ENCODE assay signal across 26 mouse cellular contexts in genomic region chr11:81765288-81765687, GRCm38 (mm10).
A peak's percentile ranks its signal among the peaks of the same experiment; 100 is the strongest.
DNase-seq lines count a peak whose midpoint lies in the region; ATAC-seq lines count a peak whose summit lies in the region.
"Had no signal": no experiment of that assay in that cellular context is flagged by ENCODE, and none has a peak within 500 bp of the region (broad histone marks: within the 10 kb centered on the region; RNA-seq: fewer than 3 reads in every experiment).

No protein-coding gene starts in this region.

- H3K27ac ChIP-seq in embryonic facial prominence, embryonic 11.5 days (replicated peaks; ENCODE audit: low read depth, low read length), result no peak overlapping the region
- no peak overlapping the region for H3K27ac ChIP-seq in embryonic facial prominence, embryonic 10.5 days (replicated peaks)
- peak overlapping the region; percentile 40; the same call in 1 of the 2 replicates for H3K27ac ChIP-seq in limb, embryonic 15.5 days
- no peak overlapping the region for H3K27ac ChIP-seq in liver, embryonic 11.5 days (ENCODE audit: low read depth, low read length)
- H3K27ac ChIP-seq: heart, embryonic 15.5 days; kidney, embryonic 15.5 days; layer of hippocampus, adult 2 months; left cerebral cortex, adult 2 months; liver, embryonic 12.5 days; neural tube, embryonic 12.5 days had no signal

- no peak for ATAC-seq in embryonic facial prominence, embryonic 11.5 days (replicated peaks; ENCODE audit: insufficient number of reproducible peaks, low FRiP score, low TSS enrichment, low read depth)
- ATAC-seq in limb, embryonic 15.5 days (ENCODE audit: insufficient number of reproducible peaks, low FRiP score, low TSS enrichment, low read depth), result no peak
- ATAC-seq in liver, embryonic 11.5 days (replicated peaks; ENCODE audit: low FRiP score), result no peak
- ATAC-seq: forebrain, embryonic 16.5 days; hindbrain, embryonic 16.5 days; liver, embryonic 12.5 days; liver, postnatal 0 days had no signal

- no peaks in the 10 kb centered on the region for H3K27me3 ChIP-seq in embryonic facial prominence, embryonic 11.5 days (ENCODE audit: control insufficient read depth, insufficient read depth, low read length)
- H3K27me3 ChIP-seq in embryonic facial prominence, embryonic 10.5 days (replicated peaks; ENCODE audit: low read depth, poor library complexity, severe bottlenecking), result no peaks in the 10 kb centered on the region
- H3K27me3 ChIP-seq in limb, embryonic 15.5 days, result peaks cover 11% of the 10 kb centered on the region
- H3K27me3 ChIP-seq in liver, embryonic 11.5 days (replicated peaks; ENCODE audit: control insufficient read depth, insufficient read depth, low read length), result no peaks in the 10 kb centered on the region
- H3K27me3 ChIP-seq: heart, embryonic 15.5 days; kidney, embryonic 15.5 days; liver, embryonic 12.5 days had no signal

- no peak overlapping the region for H3K4me2 ChIP-seq in embryonic facial prominence, embryonic 11.5 days (ENCODE audit: low read depth, low read length)
- H3K4me2 ChIP-seq in limb, embryonic 15.5 days, result no peak overlapping the region
- H3K4me2 ChIP-seq in liver, embryonic 11.5 days, result no peak overlapping the region
- H3K4me2 ChIP-seq: heart, embryonic 15.5 days; kidney, embryonic 15.5 days; liver, embryonic 12.5 days; midbrain, embryonic 11.5 days; neural tube, embryonic 12.5 days had no signal

- no peaks in the 10 kb centered on the region for H3K4me1 ChIP-seq in embryonic facial prominence, embryonic 11.5 days (ENCODE audit: control insufficient read depth, insufficient read depth, low read length)
- H3K4me1 ChIP-seq in embryonic facial prominence, embryonic 10.5 days, result peaks cover 8% of the 10 kb centered on the region; the same call in 1 of the 2 replicates
- peaks cover 10% of the 10 kb centered on the region for H3K4me1 ChIP-seq in limb, embryonic 15.5 days
- H3K4me1 ChIP-seq in liver, embryonic 11.5 days (replicated peaks; ENCODE audit: control insufficient read depth, insufficient read depth, low read length), result no peaks in the 10 kb centered on the region
- H3K4me1 ChIP-seq: heart, embryonic 15.5 days; kidney, embryonic 15.5 days; liver, embryonic 12.5 days; neural tube, embryonic 12.5 days had no signal

- H3K36me3 ChIP-seq in embryonic facial prominence, embryonic 11.5 days (replicated peaks; ENCODE audit: control insufficient read depth, insufficient read depth, low read depth, low read length), result no peaks in the 10 kb centered on the region
- no peaks in the 10 kb centered on the region for H3K36me3 ChIP-seq in embryonic facial prominence, embryonic 10.5 days (replicated peaks)
- H3K36me3 ChIP-seq in limb, embryonic 15.5 days, result no peaks in the 10 kb centered on the region
- no peaks in the 10 kb centered on the region for H3K36me3 ChIP-seq in liver, embryonic 11.5 days (ENCODE audit: control insufficient read depth, insufficient read depth, low read length)
- H3K36me3 ChIP-seq: heart, embryonic 15.5 days; kidney, embryonic 15.5 days; liver, embryonic 12.5 days; neural tube, embryonic 12.5 days had no signal

- no peak overlapping the region for H3K4me3 ChIP-seq in embryonic facial prominence, embryonic 11.5 days (ENCODE audit: low read depth, low read length)
- H3K4me3 ChIP-seq in embryonic facial prominence, embryonic 10.5 days, result no peak overlapping the region
- H3K4me3 ChIP-seq in limb, embryonic 15.5 days, result no peak overlapping the region
- H3K4me3 ChIP-seq in liver, embryonic 11.5 days (ENCODE audit: low read depth, low read length), result no peak overlapping the region
- H3K4me3 ChIP-seq: erythroblast, embryonic 14.5 days; heart, embryonic 15.5 days; kidney, embryonic 15.5 days; layer of hippocampus, adult 2 months; left cerebral cortex, adult 2 months; liver, embryonic 12.5 days; myocyte; neural tube, embryonic 12.5 days had no signal

- 59% methylated on average over 5 of the region's 5 CpGs for WGBS in embryonic facial prominence, embryonic 11.5 days
- 62% methylated on average over 5 of the region's 5 CpGs for WGBS in embryonic facial prominence, embryonic 10.5 days
- 21% methylated on average over 5 of the region's 5 CpGs for WGBS in limb, embryonic 15.5 days
- 72% methylated on average over 5 of the region's 5 CpGs for WGBS in liver, embryonic 11.5 days

- H3K9ac ChIP-seq in embryonic facial prominence, embryonic 11.5 days (replicated peaks; ENCODE audit: low read length), result no peak overlapping the region
- no peak overlapping the region for H3K9ac ChIP-seq in limb, embryonic 15.5 days
- H3K9ac ChIP-seq in liver, embryonic 11.5 days (ENCODE audit: low read depth, low read length), result no peak overlapping the region
- H3K9ac ChIP-seq: heart, embryonic 15.5 days; kidney, embryonic 15.5 days; liver, embryonic 12.5 days; liver, postnatal 0 days; neural tube, embryonic 12.5 days had no signal

- DNase-seq in embryonic facial prominence, embryonic 11.5 days (ENCODE audit: low spot score), result peak; percentile 9
- DNase-seq in embryonic facial prominence, embryonic 10.5 days (ENCODE audit: low spot score), result no peak
- peak; percentile 22 for DNase-seq in NIH3T3 (ENCODE audit: low read depth)
- peak; percentile 6 for DNase-seq in forelimb bud, embryonic 11.5 days (ENCODE audit: low read depth, low spot score)
- no peak for DNase-seq in thymus, adult 18-20 months
- DNase-seq in liver, embryonic 11.5 days (ENCODE audit: low spot score), result no peak
- DNase-seq: adrenal gland, postnatal 10 days; cerebellum, adult 11 months; cerebellum, adult 9-11 months; kidney, adult 18-20 months; kidney, postnatal 36 days; liver, postnatal 0 days; lung, postnatal 36 days; right cerebral cortex, postnatal 4 days had no signal

- no peaks in the 10 kb centered on the region for H3K9me3 ChIP-seq in embryonic facial prominence, embryonic 11.5 days (replicated peaks; ENCODE audit: control insufficient read depth, low read length)
- no peaks in the 10 kb centered on the region for H3K9me3 ChIP-seq in embryonic facial prominence, embryonic 10.5 days
- H3K9me3 ChIP-seq in limb, embryonic 15.5 days, result no peaks in the 10 kb centered on the region
- no peaks in the 10 kb centered on the region for H3K9me3 ChIP-seq in liver, embryonic 11.5 days (ENCODE audit: control insufficient read depth, low read length)
- H3K9me3 ChIP-seq: heart, embryonic 15.5 days; kidney, embryonic 15.5 days; liver, embryonic 12.5 days; neural tube, embryonic 12.5 days had no signal

Comparison
In these comparisons a context has a peak if more than half of its experiments do, and no peak if none do; other contexts are left out.
1. DNase-seq: peak in embryonic facial prominence, embryonic 11.5 days (single experiment), NIH3T3 (single experiment) and forelimb bud, embryonic 11.5 days (single experiment); none in embryonic facial prominence, embryonic 10.5 days (single experiment), thymus, adult 18-20 months (0 of 2) and liver, embryonic 11.5 days (single experiment).